16 mouse cellular contexts compared by ENCODE assay signal in genomic region chr12:79341291-79341845, GRCm38 (mm10).
"Had no signal": no experiment of that assay in that cellular context is flagged by ENCODE, and none has a peak within 500 bp of the region (broad histone marks: within the 10 kb centered on the region; RNA-seq: fewer than 3 reads in every experiment).

No protein-coding gene starts in this region.

- H3K27ac ChIP-seq: layer of hippocampus, adult 2 months; left cerebral cortex, adult 2 months; liver, embryonic 12.5 days; liver, embryonic 15.5 days had no signal

- H3K36me3 ChIP-seq: limb, embryonic 12.5 days; liver, embryonic 12.5 days; liver, embryonic 15.5 days; lung, embryonic 15.5 days had no signal

- DNase-seq: kidney, adult 11 months; kidney, adult 9 months; layer of hippocampus, postnatal 36 days; liver; lung, adult 18-20 months; midbrain, embryonic 14.5 days; thymus, adult 2 months; thymus, postnatal 14 days; thymus, postnatal 4 days had no signal

- H3K27me3 ChIP-seq: limb, embryonic 12.5 days; liver, embryonic 12.5 days; liver, embryonic 15.5 days; lung, embryonic 15.5 days had no signal

- H3K9ac ChIP-seq: limb, embryonic 12.5 days; liver, embryonic 12.5 days; liver, embryonic 15.5 days; lung, embryonic 15.5 days had no signal

- H3K4me2 ChIP-seq: limb, embryonic 12.5 days; liver, embryonic 12.5 days; liver, embryonic 15.5 days; lung, embryonic 15.5 days; midbrain, embryonic 11.5 days had no signal

- H3K9me3 ChIP-seq: limb, embryonic 12.5 days; liver, embryonic 12.5 days; liver, embryonic 15.5 days; lung, embryonic 15.5 days had no signal

- H3K4me3 ChIP-seq: layer of hippocampus, adult 2 months; left cerebral cortex, adult 2 months; limb, embryonic 12.5 days; liver, embryonic 12.5 days; liver, embryonic 15.5 days; lung, embryonic 15.5 days had no signal

- ATAC-seq: liver, embryonic 12.5 days had no signal

- H3K4me1 ChIP-seq: liver, embryonic 12.5 days; liver, embryonic 15.5 days had no signal
